Mouse (Mus musculus): ENCODE measurements around the gene Ghitm.

The Ghitm gene

DNA sequence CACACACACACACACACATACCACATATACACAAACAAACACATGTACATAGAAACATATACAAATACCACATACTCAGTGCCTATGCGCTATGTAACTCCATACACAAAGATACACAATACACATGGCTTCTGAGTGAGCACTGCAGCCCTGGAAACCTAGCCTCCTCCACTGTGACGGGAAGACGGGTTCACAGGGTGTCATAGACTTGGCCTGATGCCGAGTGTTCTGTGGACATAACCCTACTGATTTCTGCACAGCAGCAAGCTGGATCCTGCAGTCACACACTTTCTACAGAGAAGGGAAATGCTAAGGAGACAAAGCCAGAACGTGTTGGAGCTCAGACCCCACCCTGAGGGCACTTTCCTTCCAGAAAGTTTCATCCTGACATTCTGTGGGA is 30.3 kb downstream of the Ghitm start:
- no peak for DNase-seq (ENCODE audit: low spot score in 2 of 2)

DNA sequence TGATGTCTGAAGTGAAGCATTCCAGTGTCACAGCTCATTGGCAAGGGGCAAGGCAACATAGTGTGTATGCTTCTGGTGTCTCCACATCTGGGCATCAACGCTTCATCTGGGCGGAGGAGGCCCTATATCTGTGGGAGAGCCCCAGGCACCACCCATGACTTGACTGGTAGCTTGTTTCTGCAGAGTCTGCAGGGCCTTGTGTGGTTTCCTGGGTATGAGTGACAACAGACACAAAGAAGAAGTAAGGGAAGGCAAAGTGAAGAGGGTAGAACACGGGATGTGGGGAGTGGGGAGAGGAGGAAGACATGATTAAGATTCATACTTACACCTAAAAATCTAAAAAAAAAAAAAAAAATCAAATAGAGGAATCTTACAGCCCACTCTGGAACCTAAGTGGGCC is 32.6 kb downstream of the Ghitm start:
- no peak for DNase-seq (ENCODE audit: low spot score in 2 of 2)

DNA sequence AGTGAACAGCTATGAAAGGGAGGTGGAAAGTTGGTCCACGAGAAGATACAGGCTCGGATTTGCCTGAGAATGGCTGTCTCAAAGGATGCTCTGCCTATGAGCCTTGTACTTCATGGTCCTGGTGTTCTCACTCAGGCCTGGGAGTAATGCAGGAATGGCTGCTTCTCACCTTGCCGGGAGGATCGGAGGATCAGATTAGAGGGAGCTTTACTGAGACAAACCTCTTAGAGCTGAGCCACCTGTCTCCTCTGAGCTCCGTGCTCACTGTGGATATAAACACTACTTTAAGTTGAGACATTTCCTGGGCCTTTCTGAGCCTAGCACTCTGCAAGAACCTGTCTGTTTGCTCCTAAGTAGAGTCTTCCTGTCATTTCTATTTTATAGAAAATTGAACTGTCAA is 33.5 kb downstream of the Ghitm start:
- no peak for DNase-seq (ENCODE audit: low spot score in 2 of 2)

DNA sequence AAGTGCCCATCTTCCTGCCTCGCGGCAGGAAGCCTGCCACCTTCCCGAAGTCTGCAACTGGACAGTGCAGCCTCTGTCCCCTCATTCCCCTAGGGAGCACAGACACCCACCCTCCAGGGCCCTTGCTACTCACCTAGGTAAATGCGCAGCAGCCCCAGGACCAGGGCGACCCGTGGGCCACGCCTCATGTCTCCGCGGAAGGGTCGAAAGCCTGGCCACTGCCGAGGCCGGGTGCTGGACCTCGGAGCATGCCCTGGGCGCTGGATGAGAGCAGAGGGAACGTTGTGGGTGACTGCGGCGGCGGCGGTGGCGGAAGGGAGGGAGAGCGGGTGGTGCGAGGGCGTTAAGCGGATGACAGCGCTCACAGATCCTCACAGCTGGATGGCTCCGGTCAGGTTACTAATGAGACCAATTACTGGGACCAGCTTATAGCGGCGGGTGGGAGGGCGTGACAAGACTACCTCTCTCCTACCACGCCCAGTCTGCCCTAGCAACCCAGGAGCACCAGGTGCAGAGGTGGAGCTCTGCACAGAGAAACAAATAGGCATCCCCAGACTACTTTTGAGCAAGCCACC is 37.0 kb downstream of the Ghitm start, which contains the start of gene Cdhr1:
Gene Cdhr1 (minus strand): TSS at position 392 of the 575 bp plus-strand sequence.
- no peak for DNase-seq (ENCODE audit: low spot score in 2 of 2)

GRCm38 (mm10) chr14:37095556-37095955 is 39.5 kb downstream of the Ghitm start:
- DNase-seq (ENCODE audit: low spot score in 2 of 2), result no peak

GRCm38 (mm10) chr14:37094436-37094835 is 40.6 kb downstream of the Ghitm start:
- DNase-seq (ENCODE audit: low spot score in 2 of 2), result no peak

- no peak for DNase-seq (ENCODE audit: low spot score in 2 of 2)
These were observed 51.3 kb downstream of the Ghitm start for GRCm38 (mm10) chr14:37083755-37084154.

- DNase-seq (ENCODE audit: low spot score in 2 of 2), result no peak
These were observed 54.3 kb downstream of the Ghitm start for GRCm38 (mm10) chr14:37080724-37081123.

All from spleen, postnatal 14 days (tissue).